Mouse (Mus musculus) limb, embryonic 11.5 days (tissue): ENCODE measurements at regions not wholly inside any gene's neighbourhood (a gene's known extent, or its start where the extent isn't known, plus 50 kb on each side); places are given as distances from the start of the nearest gene placed in this dataset.

Experiments
- ATAC-seq: fragments of 200-750 bp; cut with Nextera tagmentation; 2 replicates; pipeline ENCODE4 v1.8.0; 2017; ENCODE audit warnings: low read depth; ENCODE audit not compliant: insufficient number of reproducible peaks, low FRiP score, low TSS enrichment
- DNase-seq: peaks from one replicate; pipeline ENCODE4 v3.0.0-alpha.2; 2015; ENCODE audit warnings: low spot score
- H3K27ac ChIP-seq: fragments of 300-500 bp; sonication (generic); replicated peaks from 2 replicates; pipeline ENCODE4 v1.5.1; 2014; ENCODE audit warnings: low read depth, mild to moderate bottlenecking, low read length
- H3K27me3 ChIP-seq: fragments of 300-500 bp; sonication (generic); 2 replicates; pipeline ENCODE4 v1.6.1; 2014; ENCODE audit warnings: mild to moderate bottlenecking, low read length, mixed read lengths; ENCODE audit not compliant: control insufficient read depth, insufficient read depth
- H3K36me3 ChIP-seq: fragments of 300-500 bp; sonication (generic); 2 replicates; pipeline ENCODE4 v1.6.1; 2014; ENCODE audit warnings: mild to moderate bottlenecking, low read length, moderate library complexity, mixed read lengths; ENCODE audit not compliant: control insufficient read depth, insufficient read depth
- H3K4me1 ChIP-seq: fragments of 300-500 bp; sonication (generic); 2 replicates; pipeline ENCODE4 v1.6.1; 2014; ENCODE audit warnings: low read length, mixed read lengths; ENCODE audit not compliant: control insufficient read depth, insufficient read depth
- H3K4me2 ChIP-seq: fragments of 300-500 bp; sonication (generic); 2 replicates; pipeline ENCODE4 v1.6.1; 2014; ENCODE audit warnings: low read depth, mild to moderate bottlenecking, moderate library complexity; ENCODE audit not compliant: severe bottlenecking
- H3K4me3 ChIP-seq: fragments of 300-500 bp; sonication (generic); 2 replicates; pipeline ENCODE4 v1.5.1; 2014; ENCODE audit warnings: low read depth, low read length
- H3K9ac ChIP-seq: fragments of 300-500 bp; sonication (generic); 2 replicates; pipeline ENCODE4 v1.6.1; 2014; ENCODE audit warnings: mild to moderate bottlenecking, low read length
- H3K9me3 ChIP-seq: fragments of 300-500 bp; sonication (generic); 2 replicates; pipeline ENCODE4 v1.6.1; 2016; ENCODE audit warnings: low read length; ENCODE audit not compliant: control insufficient read depth
- WGBS: fragments of 180-500 bp; shearing (Covaris S2); extraction: QIAGEN DNeasy Blood & Tissue Kit; methylation state at CpG from one replicate; pipeline ENCODE4 v1.1.7; 2014; 5-methylcytosine and 5-hydroxymethylcytosine counted together

- Histone ChIP-seq H3K27me3 (no peaks in the 10 kb centered on the region), H3K4me3 (no peak overlapping the region), H3K4me2 (no peak overlapping the region), H3K27ac (no peak overlapping the region), H3K9ac (no peak overlapping the region), H3K9me3 (no peaks in the 10 kb centered on the region), H3K36me3 (no peaks in the 10 kb centered on the region), H3K4me1 (no peaks in the 10 kb centered on the region)
- 38% methylated on average over 12 of the region's 12 CpGs for WGBS
- ATAC-seq (no peak), DNase-seq (no peak)
These were observed 286.8 kb upstream of the Id4 start for GRCm38 (mm10) chr13:47974216-47974615.

GRCm38 (mm10) chr13:47974756-47975515, 286.1 kb upstream of the Id4 start:
- no peak for DNase-seq
- Histone ChIP-seq H3K9ac (no peak overlapping the region), H3K36me3 (no peaks in the 10 kb centered on the region), H3K4me1 (no peaks in the 10 kb centered on the region), H3K27ac (no peak overlapping the region), H3K9me3 (no peaks in the 10 kb centered on the region), H3K27me3 (no peaks in the 10 kb centered on the region), H3K4me3 (no peak overlapping the region), H3K4me2 (no peak overlapping the region)
- no peak for ATAC-seq
- WGBS = 80% methylated on average over 16 of the region's 16 CpGs

GRCm38 (mm10) chr13:47998495-47998894, 262.5 kb upstream of the Id4 start:
- Histone ChIP-seq H3K36me3 (no peaks in the 10 kb centered on the region), H3K9me3 (no peaks in the 10 kb centered on the region), H3K4me3 (no peak overlapping the region), H3K4me2 (no peak overlapping the region), H3K27ac (no peak overlapping the region), H3K4me1 (no peaks in the 10 kb centered on the region), H3K9ac (no peak overlapping the region), H3K27me3 (no peaks in the 10 kb centered on the region)
- ATAC-seq (no peak), DNase-seq (no peak)
- WGBS = 27% methylated on average over 5 of the region's 5 CpGs

- Histone ChIP-seq H3K4me3 (no peak overlapping the region), H3K27ac (no peak overlapping the region), H3K36me3 (no peaks in the 10 kb centered on the region), H3K4me2 (no peak overlapping the region), H3K4me1 (no peaks in the 10 kb centered on the region), H3K9ac (no peak overlapping the region), H3K27me3 (no peaks in the 10 kb centered on the region), H3K9me3 (no peaks in the 10 kb centered on the region)
- DNase-seq = no peak
- ATAC-seq = no peak
- 80% methylated on average over 4 of the region's 4 CpGs for WGBS
These were observed 261.6 kb upstream of the Id4 start for GRCm38 (mm10) chr13:47999399-47999798.

- H3K4me1 ChIP-seq = no peaks in the 10 kb centered on the region
- no peak for DNase-seq
- no peak overlapping the region for H3K4me2 ChIP-seq
- no peaks in the 10 kb centered on the region for H3K27me3 ChIP-seq
- WGBS = 92% methylated on average over 4 of the region's 4 CpGs
- no peak overlapping the region for H3K9ac ChIP-seq
- H3K4me3 ChIP-seq = no peak overlapping the region
- H3K9me3 ChIP-seq = no peaks in the 10 kb centered on the region
- no peak for ATAC-seq
- no peak overlapping the region for H3K27ac ChIP-seq
- no peaks in the 10 kb centered on the region for H3K36me3 ChIP-seq
These were observed 257.9 kb upstream of the Id4 start for GRCm38 (mm10) chr13:48003126-48003525.

GRCm38 (mm10) chr13:48013336-48013750, 247.7 kb upstream of the Id4 start:
- 86% methylated on average over 7 of the region's 7 CpGs for WGBS
- Histone ChIP-seq H3K36me3 (no peaks in the 10 kb centered on the region), H3K9me3 (no peaks in the 10 kb centered on the region), H3K4me2 (no peak overlapping the region), H3K27ac (no peak overlapping the region), H3K9ac (no peak overlapping the region), H3K27me3 (no peaks in the 10 kb centered on the region), H3K4me1 (peaks cover 3% of the 10 kb centered on the region; the same call in 1 of the 2 replicates), H3K4me3 (no peak overlapping the region)
- DNase-seq (no peak), ATAC-seq (no peak)

- 80% methylated on average over 4 of the region's 4 CpGs for WGBS
- H3K27ac ChIP-seq = no peak overlapping the region
These were observed 245.7 kb upstream of the Id4 start for GRCm38 (mm10) chr13:48015296-48015695.

GRCm38 (mm10) chr13:48016051-48016450, 245.0 kb upstream of the Id4 start:
- 43% methylated on average over 3 of the region's 3 CpGs for WGBS
- H3K9me3 ChIP-seq = no peaks in the 10 kb centered on the region
- no peaks in the 10 kb centered on the region for H3K27me3 ChIP-seq
- no peak overlapping the region for H3K9ac ChIP-seq
- ATAC-seq (no peak), DNase-seq (no peak)
- no peaks in the 10 kb centered on the region for H3K36me3 ChIP-seq
- H3K4me2 ChIP-seq = no peak overlapping the region
- H3K27ac ChIP-seq = no peak overlapping the region
- H3K4me3 ChIP-seq = no peak overlapping the region
- H3K4me1 ChIP-seq = peaks cover 6% of the 10 kb centered on the region; the same call in 1 of the 2 replicates

More at GRCm38 (mm10) chr13:48015296-48015695, 245.7 kb upstream of the Id4 start:
- Histone ChIP-seq H3K36me3 (no peaks in the 10 kb centered on the region), H3K27me3 (no peaks in the 10 kb centered on the region), H3K4me2 (no peak overlapping the region), H3K9me3 (no peaks in the 10 kb centered on the region), H3K4me1 (peaks cover 6% of the 10 kb centered on the region; the same call in 1 of the 2 replicates), H3K4me3 (no peak overlapping the region), H3K9ac (no peak overlapping the region)
- DNase-seq = no peak
- no peak for ATAC-seq

GRCm38 (mm10) chr13:48016606-48017005, 244.4 kb upstream of the Id4 start:
- ATAC-seq (no peak), DNase-seq (no peak)
- 81% methylated on average over 6 of the region's 6 CpGs for WGBS
- Histone ChIP-seq H3K9me3 (no peaks in the 10 kb centered on the region), H3K27me3 (no peaks in the 10 kb centered on the region), H3K27ac (no peak overlapping the region), H3K36me3 (no peaks in the 10 kb centered on the region), H3K4me3 (no peak overlapping the region), H3K4me1 (peaks cover 6% of the 10 kb centered on the region; the same call in 1 of the 2 replicates), H3K4me2 (no peak overlapping the region), H3K9ac (no peak overlapping the region)
